Mouse (Mus musculus) forelimb bud, embryonic 11.5 days (tissue): ENCODE measurements at regions not wholly inside any gene's neighbourhood (a gene's known extent, or its start where the extent isn't known, plus 50 kb on each side); places are given as distances from the start of the nearest gene placed in this dataset.

ENCODE experiments used
- DNase-seq: peaks from one replicate; pipeline ENCODE4 v3.0.0-alpha.2; 2012; ENCODE audit warnings: low read depth, low spot score

DNA sequence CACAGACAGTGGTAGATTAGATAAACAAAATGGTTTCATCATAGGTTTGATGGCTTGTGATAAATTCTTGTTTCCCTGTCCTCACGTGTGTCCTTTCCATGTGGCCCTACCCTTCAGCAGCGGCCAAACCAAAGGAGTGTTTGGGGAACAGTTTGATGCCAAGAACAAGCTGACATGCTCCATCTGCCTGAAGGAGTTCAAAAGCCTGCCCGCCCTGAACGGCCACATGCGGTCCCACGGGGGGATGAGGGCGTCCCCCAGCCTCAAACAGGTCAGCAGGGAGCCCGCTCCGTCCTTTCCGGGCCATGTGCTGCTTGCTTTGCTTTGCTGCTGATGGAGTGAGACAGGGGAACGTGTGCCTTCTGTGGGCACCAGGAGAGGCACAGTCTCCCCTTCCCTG is 51.0 kb upstream of the Mrps10 start:
- DNase-seq = no peak

GRCm38 (mm10) chr17:47313162-47313561 is 55.5 kb upstream of the Mrps10 start:
- no peak for DNase-seq

DNA sequence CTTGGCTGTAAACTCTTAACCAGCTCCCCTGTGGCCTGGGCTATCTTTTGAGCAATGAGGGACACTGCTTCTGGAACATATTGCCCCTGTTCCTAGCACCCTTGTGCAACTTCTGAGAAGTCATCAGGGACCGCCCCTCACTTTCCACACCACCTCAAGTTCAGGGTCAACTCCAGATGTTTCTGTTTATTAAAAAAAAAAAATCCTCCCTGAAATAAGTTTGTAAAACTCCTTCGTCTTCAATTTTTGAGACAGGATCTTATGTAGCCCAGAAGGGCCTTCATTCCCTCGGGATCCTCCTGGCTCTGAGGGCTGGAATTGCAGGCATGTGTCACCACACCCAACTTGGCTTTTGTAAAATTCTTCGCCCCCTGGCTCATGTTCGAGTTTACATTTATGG is 57.4 kb upstream of the Mrps10 start:
- DNase-seq = no peak

- DNase-seq = no peak
Observed at GRCm38 (mm10) chr17:47306027-47306761, 62.5 kb upstream of the Mrps10 start.

- DNase-seq = no peak
Observed at GRCm38 (mm10) chr17:47304463-47305199, 64.1 kb upstream of the Mrps10 start.

DNA sequence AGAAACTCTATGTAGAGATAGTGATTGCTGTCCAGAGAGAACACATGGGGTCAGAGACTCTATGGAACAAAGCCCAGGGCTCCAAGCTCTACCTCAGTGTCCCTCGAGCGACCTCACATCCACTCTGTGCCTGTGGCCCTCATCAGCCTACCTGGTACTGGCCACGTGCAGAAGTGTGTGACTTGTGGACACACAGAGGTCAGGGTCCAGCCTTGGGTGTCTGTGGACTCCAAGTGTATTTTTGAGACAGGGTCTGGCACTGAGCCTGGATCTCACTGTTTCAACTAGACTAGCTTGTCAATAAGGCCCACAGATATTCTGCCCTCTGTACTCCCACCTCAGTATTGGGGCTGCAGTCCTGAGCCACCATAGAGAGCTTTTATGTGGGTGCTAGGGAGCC is 65.1 kb upstream of the Mrps10 start:
- no peak for DNase-seq

GRCm38 (mm10) chr17:47298396-47298919 is 70.2 kb upstream of the Mrps10 start:
- no peak for DNase-seq

DNA sequence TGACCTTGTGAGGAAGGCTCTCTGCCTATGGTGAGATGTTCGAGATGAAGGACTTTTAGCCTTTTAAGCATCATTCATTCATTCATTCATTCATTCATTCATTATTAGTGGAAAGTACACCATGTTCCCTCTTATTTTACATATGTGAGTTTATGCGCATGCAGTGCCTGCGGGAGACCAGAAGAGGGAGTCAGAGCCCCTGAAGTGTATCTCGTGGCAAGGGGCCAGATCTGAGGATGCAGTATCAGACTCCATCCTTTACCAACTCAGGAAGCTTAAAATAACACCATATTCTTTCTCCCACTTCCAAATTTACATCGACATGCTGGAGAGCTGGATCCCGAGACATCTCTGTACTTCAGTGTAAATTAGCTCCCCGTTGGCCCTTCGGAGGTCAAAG is 70.7 kb upstream of the Mrps10 start:
- DNase-seq = no peak

- no peak for DNase-seq
Observed at GRCm38 (mm10) chr17:47296709-47297450, 71.8 kb upstream of the Mrps10 start.

DNA sequence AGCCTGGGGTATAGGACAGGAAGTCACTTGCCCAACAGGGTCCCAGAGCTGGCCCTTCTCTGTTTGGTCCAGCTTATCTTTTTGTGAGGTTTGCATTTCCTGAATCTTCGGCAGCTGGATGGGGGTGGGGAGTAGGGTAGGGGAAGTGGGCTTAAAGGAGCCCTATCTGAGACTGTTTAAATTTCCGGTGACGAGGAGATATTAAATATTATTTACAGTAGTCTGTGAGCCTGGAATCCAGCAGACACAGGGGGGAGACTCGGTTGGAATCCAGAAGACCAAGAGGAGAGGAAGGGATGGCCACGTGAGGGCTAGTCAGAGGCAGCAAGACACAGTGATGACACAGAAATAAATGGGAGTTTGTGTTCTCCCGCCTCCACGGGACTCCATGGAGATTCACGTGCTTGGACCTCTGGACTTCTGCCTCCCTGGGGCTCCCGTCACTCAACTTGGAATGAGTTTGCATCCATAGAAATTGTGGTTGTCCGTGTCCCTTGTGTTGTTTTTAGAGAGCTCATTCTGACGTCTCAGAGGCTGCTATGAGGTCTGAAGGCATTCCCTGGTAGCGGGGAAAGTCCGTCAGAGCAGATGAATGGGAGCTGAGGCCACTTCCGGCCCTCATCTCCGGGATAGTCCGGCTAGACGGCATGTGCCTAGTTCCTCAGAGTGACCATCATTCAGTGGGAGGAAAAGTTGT is 73.2 kb upstream of the Mrps10 start:
- DNase-seq = no peak

GRCm38 (mm10) chr17:47294091-47294534 is 74.6 kb upstream of the Mrps10 start:
- no peak for DNase-seq

DNA sequence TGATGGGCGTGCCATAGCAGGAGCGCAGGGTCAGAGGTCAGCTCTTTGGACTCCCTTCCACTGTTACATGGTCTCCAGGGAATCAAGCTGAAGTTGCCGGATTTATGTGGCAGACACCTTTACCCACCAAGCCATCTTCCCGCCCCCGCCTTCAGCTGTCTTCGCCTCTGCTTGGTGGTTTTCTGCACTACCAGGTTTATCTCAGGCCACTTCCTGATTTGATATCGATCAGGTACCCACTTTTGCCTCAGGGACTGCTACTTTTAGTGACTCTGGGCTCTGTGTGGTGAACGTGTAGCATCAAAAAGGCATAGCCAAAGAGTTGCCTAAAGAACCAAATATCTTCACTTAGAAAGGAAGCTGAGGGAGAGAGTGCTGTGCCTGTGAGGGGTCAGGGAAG is 75.5 kb upstream of the Mrps10 start:
- no peak for DNase-seq

GRCm38 (mm10) chr17:47291558-47291957 is 77.1 kb upstream of the Mrps10 start:
- DNase-seq = no peak

- DNase-seq = no peak
Observed at GRCm38 (mm10) chr17:47285616-47286015, 83.1 kb upstream of the Mrps10 start.

DNA sequence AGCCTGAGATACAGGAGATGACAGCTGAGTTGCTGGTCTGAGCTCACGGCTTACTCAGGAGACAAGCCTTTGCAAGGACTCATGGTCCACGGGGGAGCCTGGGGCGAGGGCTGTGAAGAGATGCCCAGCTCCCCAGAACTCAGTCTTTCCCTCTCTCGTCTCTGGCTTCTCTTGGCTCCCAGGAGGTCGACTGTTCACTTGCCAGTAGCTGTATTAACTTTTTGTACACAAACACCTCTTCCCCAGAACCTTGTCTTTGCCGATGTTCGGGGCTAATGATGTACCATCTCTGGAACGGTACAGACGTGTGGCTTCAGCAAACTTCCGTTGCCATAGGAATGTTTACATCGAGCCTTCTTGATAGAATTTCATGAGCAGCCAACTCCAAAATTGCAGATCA is 84.5 kb upstream of the Mrps10 start:
- DNase-seq = no peak

- DNase-seq = no peak
Observed at GRCm38 (mm10) chr17:47283158-47283557, 85.5 kb upstream of the Mrps10 start.

GRCm38 (mm10) chr17:47282476-47282875 is 86.2 kb upstream of the Mrps10 start:
- DNase-seq = no peak

DNA sequence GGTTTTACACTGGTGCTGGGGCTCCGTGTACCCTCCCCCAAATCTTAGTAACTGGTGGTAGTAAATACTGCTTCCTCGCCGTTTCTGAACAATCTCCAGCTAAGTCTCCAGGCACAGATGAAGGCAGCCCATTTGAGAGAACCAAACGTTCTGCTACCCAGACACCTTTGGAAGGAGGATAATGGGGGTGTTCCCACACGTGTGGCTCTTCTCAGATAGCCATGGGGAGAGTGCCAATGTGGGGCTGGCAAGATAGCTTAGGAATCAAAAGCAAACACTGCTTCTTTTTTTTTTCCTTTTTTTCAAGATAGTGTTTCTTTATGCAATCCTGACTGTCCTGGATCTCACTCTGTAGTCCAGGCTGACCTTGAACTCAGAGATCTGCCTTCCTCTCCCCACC is 90.8 kb upstream of the Mrps10 start:
- DNase-seq = no peak

GRCm38 (mm10) chr17:47276639-47277038 is 92.0 kb upstream of the Mrps10 start:
- no peak for DNase-seq

DNA sequence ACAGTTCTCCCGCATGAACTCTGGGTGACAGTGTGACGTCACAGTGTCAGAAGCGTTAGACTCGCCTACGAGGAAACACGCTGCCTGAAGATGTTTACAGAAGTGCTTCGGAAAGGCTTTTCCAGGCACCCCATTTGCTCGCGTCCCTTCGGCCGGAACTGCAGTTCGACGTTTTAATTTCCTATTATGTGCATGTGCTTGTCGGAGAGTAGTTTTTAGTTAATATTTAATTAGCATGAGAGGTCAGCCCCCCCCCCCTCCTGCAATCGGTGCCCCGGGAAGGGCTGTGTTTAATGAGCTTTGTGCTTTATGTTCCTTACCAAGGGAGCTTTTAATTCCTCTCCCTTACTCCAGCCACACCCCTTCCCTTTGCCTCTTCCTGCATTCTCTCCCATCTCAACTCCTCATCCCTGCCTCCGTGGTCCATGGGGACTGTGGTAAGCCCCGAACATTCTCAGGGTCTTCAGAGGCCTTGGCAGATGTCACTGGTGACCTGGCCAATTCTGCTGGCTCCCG is 92.8 kb upstream of the Mrps10 start:
- DNase-seq = no peak

DNA sequence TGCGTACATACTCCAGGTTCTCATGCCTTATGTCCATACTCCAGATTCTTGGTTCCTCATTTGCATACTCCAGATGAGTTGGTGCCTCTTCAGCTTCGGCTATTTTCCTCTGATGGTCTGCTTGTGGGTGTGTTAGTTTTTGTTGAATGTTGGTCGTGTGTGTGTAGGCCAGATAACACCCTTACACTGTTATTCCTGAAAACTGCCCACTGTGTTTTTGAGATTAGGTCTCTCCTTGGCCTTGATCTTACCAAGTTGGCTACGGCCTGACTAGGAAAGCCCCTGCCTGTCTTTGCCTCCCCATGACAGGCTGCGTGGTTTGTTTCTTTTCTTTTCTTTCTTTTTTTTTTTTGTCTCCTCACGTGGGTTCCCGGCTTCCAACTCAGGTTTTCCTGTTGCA is 95.4 kb upstream of the Mrps10 start:
- no peak for DNase-seq
